Mouse (Mus musculus) bone marrow, adult 2 months (tissue): ENCODE results near the gene Hoxa3.

Experiments
- CTCF ChIP-seq: fragments of 200-500 bp; IDR thresholded peaks from 2 replicates; pipeline ENCODE4 v1.5.1; 2011; ENCODE audit warnings: low read length, control low read depth; ENCODE audit not compliant: control insufficient read depth, insufficient read depth
- POLR2A ChIP-seq: fragments of 200-500 bp; IDR thresholded peaks from 2 replicates; pipeline ENCODE4 v1.6.1; 2011; ENCODE audit warnings: low read depth, mild to moderate bottlenecking, control low read depth, low read length, borderline replicate concordance; ENCODE audit not compliant: control insufficient read depth

- TF ChIP-seq CTCF (no peak), POLR2A (no peak)
These were observed 49.0 kb downstream of the Hoxa3 start for GRCm38 (mm10) chr6:52164051-52164625.
